Mouse (Mus musculus) embryonic stem cell, embryonic (primary cell): ENCODE measurements around the gene Relch.
"Not testable (repeated sequence)": the region's sequence is repeated elsewhere in the genome, so short reads cannot be mapped to it uniquely, and the experiment has no call there.

ENCODE experiments used
- CTCF ChIA-PET, 4 experiments: fragments of 300-600 bp in 2 of 4; fragments of 350-600 bp in 2 of 4; sonication (Branson Sonifier 250); formaldehyde crosslinking; loops; one replicate each; lab custom pipeline; 2022; ENCODE audit warnings: inconsistent platforms in 2 of 4; lab: Charles Lee
- POLR2A ChIA-PET, 4 experiments: fragments of 300-600 bp in 2 of 4; fragments of 350-600 bp in 2 of 4; sonication (Branson Sonifier 250); formaldehyde crosslinking; loops; one replicate each; lab custom pipeline; 2022; ENCODE audit warnings: antibody characterized with exemption in 4 of 4, inconsistent platforms in 1 of 4; lab: Charles Lee

The Relch gene

DNA sequence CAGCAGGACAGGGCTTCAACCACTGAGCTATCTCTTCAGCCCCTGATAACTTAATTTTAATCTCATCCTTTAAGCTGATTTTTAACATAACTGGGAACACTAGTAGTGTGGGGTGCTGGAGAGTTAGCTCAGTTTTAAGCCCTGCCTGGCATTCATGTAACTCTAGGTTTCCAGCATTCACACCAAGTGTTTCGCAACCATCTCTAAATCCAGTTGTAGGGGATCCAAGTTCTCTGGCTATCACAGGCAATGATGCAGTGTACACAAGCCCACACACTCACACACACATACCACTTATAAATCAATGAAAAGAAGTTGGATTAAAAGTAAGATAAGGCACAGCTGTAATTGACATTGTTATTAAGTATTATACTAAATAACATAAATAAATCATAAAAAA, 54.7 kb downstream of the Relch start:
- ChIA-PET CTCF (no interaction called here), POLR2A (interaction anchor here in 1 of 4 experiments (0.7 to 1.2 kb wide), 2 partner anchors 11 to 84 kb away, joined by 4 to 5 read pairs; no protein-coding TSS in a partner anchor)

DNA sequence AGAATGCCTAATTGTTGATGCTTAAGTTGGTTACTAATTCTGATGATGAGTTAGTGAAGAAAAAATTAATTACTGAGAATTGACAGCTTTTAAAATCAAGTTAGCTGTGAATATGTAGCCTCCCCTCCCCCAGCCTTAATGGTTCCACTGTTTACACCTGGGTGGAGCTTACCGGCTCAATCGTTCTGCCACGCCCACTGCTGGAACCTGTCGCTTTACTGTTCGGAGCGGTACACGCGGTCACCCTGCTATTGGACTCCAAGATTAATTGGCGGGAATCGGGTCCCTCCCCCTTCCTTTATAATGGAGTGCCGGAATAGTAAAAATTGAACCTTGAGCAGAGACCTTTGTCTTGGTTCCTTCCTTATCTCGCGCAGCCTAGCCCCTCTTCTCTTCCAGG, 65.6 kb downstream of the Relch start:
- POLR2A ChIA-PET = interaction anchor here in 2 of 4 experiments (0.9 to 1.4 kb wide), 7 partner anchors 11 to 261 kb away, joined by 3 to 7 read pairs (median 4); partner anchors contain the start of genes Pign (in 2 of the 2), Relch (in 2 of the 2) and Zcchc2 (in 1 of the 2)
- CTCF ChIA-PET = not testable (repeated sequence)

DNA sequence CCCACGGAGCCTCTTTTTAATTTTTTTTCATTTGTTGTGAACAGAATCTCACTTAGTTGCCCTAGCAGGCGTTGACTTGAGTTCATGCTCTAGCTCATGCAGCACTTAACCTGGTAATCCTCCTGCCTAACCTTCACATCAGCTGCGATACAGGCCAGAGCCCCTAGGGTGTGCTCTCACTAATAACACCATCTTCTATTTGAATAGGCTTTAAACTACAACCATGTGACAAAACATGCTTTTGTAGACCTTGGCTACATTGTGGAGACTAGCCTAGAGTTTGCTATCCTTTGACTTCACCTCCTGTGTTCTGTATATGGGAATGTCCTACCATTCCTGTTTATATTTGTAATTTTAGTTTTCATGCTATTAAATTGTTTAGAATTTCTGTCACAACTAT, 71.7 kb downstream of the Relch start:
- CTCF ChIA-PET = interaction anchor here in 1 of 4 experiments (1.2 kb wide), 1 partner anchor 152 kb away, joined by 3 read pairs; no protein-coding TSS in a partner anchor

DNA sequence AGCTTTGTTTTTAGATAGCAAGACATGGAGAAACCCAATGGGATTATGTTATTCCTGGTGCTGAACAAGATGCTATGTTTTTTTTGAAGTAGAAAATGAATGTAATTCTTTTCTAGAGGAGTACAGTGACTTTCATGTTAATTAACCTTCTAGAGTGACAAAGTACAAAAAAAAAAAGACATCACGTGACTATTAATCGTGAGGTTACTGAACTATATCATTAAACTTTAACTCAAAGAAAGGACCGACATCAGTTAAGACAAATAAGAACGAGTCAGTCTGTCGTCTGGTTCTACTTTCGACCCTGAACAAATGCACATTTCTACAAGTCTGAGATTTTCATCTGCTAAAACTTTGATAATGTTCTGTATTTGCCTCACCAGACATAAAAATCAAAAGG, 74.7 kb downstream of the Relch start:
- POLR2A ChIA-PET = interaction anchor here in 1 of 4 experiments (1.0 to 1.6 kb wide), 2 partner anchors 15 to 16 kb away, joined by 3 to 4 read pairs; no protein-coding TSS in a partner anchor
- CTCF ChIA-PET = no interaction called here

More for the DNA sequence above, 71.7 kb downstream of the Relch start:
- POLR2A ChIA-PET = interaction anchor here in 2 of 4 experiments (0.5 to 2.1 kb wide), 5 partner anchors 10 to 255 kb away, joined by 3 to 6 read pairs (median 3); partner anchors contain the start of genes Pign (in 1 of the 2), Relch (in 1 of the 2) and Zcchc2 (in 1 of the 2)

DNA sequence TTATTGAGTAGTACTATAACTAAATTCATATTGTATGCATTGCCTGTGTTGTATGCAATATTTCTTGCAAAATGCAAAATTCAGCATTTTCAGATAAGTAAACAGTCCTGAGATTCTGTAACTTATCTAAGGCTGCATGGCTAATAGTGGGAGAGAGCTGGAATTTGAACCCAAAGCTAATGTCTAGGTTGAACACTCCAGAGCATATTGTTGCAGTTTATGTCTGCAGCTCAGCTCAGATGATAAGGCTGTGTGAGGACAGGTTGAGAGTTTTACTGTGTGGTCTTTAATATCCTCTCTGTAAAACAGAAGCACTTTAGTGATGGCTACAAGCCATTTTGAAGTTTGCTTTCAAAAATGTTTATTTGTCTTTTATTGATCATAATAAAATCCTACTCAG, 75.8 kb downstream of the Relch start:
- ChIA-PET POLR2A (interaction anchor here in 1 of 4 experiments (1.5 kb wide), 1 partner anchor 18 kb away, joined by 4 read pairs; no protein-coding TSS in a partner anchor), CTCF (no interaction called here)

DNA sequence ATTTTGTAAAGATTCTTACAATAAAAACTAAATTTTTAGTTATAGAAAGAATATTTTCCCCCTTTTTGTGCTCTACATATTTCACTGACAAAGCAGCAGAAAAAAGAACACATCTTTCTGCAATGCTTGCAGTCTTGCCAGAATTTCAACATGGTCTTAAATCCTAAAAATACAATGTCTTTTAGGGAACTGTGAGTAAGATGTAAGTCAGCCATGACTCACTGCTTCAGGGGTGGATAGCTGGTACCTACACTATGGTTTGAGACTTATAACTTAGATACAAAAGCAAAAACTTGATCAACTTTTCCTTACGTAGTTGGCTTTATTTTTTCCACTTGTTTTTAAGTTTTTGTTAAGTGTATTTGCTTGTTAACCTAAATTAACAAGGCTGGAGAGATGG, 78.8 kb downstream of the Relch start:
- POLR2A ChIA-PET = no interaction called here
- CTCF ChIA-PET = no interaction called here

DNA sequence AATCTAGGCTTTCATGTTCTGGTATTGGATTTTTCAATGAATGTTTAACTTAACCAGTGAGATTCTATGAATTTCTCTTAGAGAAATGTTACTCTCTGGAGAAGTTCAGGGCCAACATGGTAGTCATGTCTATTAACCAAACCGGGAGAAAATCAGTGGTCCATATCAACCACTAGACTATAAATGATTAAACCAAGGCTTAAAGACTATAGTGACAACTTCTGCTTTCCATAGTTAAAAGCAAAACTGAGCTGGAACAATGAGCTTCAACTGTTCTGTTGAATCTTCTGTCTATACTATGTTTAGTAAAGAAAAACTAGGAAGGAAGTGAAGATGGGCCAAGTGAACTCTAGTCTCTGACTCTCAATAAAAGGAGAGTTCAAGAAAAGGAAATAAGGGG, 82.8 kb downstream of the Relch start:
- ChIA-PET POLR2A (interaction anchor here in 1 of 4 experiments (1.7 kb wide), 1 partner anchor 12 kb away, joined by 6 read pairs; no protein-coding TSS in a partner anchor), CTCF (no interaction called here)

DNA sequence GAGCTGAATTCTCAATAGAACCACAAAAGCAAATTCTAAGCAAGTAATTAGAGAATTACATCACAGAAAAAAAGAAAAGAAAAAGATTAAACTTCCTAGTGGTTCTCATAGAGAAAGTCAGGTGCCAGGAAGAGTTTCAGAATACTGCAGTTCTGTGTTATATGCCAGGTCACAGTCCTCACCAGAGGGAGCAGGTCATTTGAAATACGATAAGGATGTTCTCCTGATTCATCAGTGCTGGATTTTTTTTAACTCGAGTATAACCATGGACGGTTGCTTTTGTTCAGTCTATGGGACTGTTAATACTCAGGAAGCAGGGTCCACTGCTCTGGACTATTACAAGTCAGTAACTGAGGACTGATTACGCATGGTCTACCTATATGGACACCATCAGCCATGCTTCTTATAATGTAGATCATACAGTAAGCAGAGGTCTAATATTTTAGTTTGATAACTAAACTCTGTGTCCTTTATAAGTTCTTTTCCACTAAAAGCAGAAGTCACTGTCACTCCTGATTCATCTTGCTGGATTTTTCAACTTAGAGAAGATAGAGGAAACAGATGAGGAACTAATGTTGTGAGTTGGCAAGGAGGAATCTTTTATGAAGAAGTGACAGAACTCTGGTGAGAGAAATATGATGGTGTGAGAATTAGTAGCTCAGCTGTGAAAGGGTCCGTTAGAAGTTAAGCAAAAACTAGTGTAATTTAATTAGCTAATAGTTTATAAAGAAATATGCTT, 83.4 kb downstream of the Relch start:
- CTCF ChIA-PET = no interaction called here
- POLR2A ChIA-PET = interaction anchor here in 2 of 4 experiments (1.0 to 1.7 kb wide), 2 partner anchors 12 to 243 kb away, joined by 4 to 6 read pairs; partner anchors contain the start of gene Zcchc2 (in 1 of the 2)

DNA sequence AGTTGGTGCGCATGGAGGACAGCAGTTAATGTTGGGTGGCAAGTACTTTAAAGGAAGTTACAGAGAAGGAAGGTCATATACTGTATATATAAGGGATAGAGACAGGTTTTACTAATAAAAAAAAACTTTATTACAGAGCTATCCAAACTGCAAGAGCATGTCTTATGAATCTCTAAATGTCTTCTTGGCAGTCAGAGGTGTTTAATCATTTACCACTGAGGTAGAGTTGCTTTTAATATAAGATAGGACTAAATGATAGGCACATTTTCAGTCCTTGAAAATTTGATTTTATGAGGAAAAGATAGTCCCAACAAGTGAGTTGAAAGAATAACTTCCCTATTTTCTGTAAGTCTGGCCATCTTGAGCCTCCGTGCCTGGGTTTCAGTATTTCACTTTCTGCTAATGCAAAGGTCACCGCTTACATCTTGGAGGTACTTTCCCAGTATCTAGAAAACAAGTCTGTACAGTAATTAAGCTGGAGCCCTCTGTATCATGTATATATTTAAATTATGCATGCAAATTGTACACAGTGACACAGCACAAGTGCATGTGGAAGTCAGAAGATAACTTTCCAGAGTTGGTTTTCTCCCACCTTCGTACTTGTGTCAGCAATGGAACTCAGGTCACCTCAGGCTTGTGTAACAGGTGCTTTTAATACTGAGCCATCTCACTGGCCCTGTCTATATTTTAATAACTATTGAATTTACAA, 84.6 kb downstream of the Relch start:
- ChIA-PET CTCF (no interaction called here), POLR2A (interaction anchor here in 3 of 4 experiments (0.6 to 1.0 kb wide), 4 partner anchors 13 to 242 kb away, joined by 3 to 4 read pairs (median 3); partner anchors contain the start of gene Zcchc2 (in 1 of the 3))

DNA sequence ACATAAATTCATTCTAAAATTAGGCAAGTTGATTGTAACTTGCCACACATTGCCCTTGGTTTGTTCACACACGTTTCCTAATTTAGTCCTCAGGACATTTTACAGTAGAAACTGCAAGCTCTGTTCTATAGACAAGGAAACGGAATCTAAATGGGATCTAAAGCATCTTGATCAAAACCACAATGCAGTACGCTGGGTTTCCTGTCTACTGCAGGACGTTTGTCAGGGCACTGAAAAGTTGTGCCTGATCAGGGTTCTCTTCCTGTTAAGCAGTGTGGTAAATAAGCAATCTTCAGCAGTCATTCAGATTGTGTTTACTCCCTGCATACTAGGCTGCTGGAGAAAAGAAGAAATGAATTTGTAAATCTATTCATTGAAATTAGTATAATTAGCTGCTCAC, 88.5 kb downstream of the Relch start:
- POLR2A ChIA-PET = interaction anchor here in 1 of 4 experiments (0.7 kb wide), 1 partner anchor 23 kb away, joined by 3 read pairs; no protein-coding TSS in a partner anchor
- CTCF ChIA-PET = no interaction called here

DNA sequence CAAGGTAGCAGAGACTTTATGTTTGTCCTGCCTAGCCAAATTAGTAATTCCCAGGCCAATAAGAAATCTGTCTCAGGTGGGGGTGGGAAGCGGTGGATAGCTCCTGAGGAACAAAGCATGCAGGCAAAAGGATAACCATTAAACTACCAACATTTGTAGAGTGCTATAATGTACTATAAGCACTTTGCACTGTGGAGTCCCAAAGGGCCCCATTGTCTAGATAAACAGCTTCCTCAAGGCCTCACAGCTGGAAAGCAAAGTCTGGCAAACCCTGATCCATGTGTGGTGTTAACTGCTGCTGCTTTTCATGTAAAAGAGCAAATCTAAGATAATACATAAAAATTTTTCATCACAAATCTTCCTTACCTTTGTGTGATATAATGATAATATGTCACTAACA, 89.3 kb downstream of the Relch start:
- ChIA-PET POLR2A (interaction anchor here in 1 of 4 experiments (0.7 kb wide), 1 partner anchor 24 kb away, joined by 3 read pairs; no protein-coding TSS in a partner anchor), CTCF (no interaction called here)

DNA sequence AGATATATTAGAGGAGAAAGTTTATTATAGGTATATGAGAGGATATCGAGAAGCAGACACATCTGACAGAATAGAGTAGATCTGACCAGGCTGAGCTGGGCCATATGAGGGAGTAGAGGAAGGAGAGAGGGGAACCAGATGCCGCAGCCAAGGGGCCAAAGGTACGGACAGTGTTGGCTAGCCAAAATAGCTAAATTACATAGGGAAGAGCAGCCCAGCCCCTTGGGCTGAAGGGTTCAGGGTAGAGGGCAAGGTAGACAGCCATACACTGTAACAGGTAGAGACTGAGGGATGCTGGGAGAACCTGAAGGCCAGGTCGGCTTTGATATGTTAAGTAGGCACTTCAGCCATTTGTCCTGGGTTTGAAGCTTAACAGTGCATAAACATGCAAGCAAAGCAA, 95.1 kb downstream of the Relch start:
- CTCF ChIA-PET = interaction anchor here in 1 of 4 experiments (0.8 kb wide), 1 partner anchor 22 kb away, joined by 4 read pairs; the partner anchor contains the start of gene Tnfrsf11a

DNA sequence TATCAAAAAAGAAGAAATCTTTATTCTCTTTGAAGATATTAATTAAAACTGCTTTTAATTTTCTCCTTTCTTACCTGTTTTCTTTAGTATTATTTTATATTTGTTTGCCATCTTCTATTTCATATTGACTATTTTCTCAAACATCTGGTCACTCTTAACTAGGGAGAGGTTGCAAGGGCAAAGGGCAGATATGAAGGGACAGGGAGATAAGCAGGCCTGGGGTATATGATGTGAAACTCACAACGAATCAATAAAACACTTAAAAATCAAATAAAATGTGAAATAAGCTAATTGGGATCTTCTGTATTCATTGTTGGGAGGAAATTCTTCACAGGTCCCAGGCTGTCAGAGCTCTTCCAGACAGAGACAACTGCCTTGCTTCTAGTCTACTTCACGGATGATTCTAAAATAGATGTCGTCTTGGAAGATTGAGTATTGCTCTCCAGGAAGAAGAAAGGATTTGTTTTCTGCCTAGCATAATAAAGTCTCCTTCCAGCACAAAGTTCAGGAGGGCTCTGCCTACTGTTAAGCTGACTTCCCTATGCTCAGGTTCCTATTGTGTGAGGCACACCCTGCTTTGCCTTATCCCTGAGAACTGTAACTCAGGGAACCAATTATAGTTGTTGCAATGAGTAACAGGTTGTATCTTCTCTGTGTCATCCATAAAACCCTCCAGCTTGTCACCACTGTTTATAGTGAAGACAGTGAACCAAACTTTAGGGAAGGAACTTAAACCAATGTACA, 95.9 kb downstream of the Relch start:
- POLR2A ChIA-PET = no interaction called here
- CTCF ChIA-PET = interaction anchor here in 1 of 4 experiments (0.5 to 0.8 kb wide), 2 partner anchors 21 to 172 kb away, joined by 4 read pairs; partner anchors contain the start of gene Tnfrsf11a

More for the DNA sequence above, 95.1 kb downstream of the Relch start:
- POLR2A ChIA-PET = no interaction called here

DNA sequence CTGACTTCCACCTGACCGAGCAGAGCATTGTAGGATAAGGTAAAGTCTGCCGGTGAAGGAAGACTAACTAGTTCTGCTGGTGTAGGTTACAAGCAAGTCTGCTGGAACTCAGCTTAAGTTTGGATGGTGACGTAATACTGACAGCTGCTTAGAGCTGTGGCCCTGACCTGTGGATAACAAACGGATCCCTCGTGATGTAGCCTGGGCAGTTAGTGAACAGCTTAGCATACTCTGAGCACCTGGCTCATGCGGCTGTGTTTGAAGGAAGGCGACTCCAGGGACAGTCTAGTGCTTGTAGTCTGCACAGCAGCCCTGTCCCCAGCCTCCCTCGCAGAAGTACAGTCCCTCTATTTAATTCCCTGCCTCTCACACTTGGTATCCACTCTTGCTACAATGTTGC, 101.9 kb downstream of the Relch start:
- CTCF ChIA-PET = no interaction called here
- POLR2A ChIA-PET = no interaction called here

DNA sequence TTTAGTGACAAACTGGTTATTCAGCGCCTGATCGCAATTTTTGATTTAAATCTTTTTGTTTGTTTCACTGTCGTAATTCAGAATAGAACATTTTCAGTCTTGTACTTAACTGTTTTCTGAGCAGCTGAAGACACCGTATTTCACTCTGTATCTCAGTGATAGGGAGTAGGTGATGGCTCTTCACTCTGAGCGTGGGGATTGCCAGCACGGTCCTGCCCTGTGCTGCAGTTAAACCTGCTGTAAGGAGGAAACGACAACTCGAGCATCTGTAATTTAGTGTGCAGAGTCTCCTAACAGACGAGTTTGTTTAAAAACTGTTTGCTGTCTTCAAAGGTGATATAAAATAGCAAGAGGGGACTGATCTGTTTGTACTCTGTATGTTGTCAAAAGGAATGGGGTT, 102.4 kb downstream of the Relch start:
- POLR2A ChIA-PET, CTCF ChIA-PET: not testable (repeated sequence)

DNA sequence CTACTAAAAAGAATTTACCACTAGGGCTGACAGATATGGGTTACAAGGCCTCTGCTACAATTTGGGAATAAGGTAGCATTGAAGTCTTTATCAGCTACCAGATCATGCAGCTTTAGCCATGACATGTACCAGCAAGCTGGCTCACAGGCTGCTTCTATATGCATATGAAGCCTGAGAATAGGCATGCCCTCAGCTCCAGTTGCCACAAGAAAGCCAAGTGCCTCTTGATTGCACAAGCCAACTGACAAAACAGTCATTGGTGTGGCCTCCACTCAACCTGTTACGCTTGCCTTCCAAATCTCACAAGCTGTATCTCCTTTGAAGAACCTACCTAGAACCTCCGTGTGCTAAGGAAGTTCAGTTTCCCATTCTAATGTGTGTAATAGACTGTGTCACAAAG, 104.7 kb downstream of the Relch start:
- ChIA-PET CTCF (interaction anchor here in 1 of 4 experiments (1.3 kb wide), 1 partner anchor 11 kb away, joined by 3 read pairs; no protein-coding TSS in a partner anchor), POLR2A (interaction anchor here in 1 of 4 experiments (1.3 kb wide), 1 partner anchor 13 kb away, joined by 4 read pairs; the partner anchor contains the start of gene Tnfrsf11a)

DNA sequence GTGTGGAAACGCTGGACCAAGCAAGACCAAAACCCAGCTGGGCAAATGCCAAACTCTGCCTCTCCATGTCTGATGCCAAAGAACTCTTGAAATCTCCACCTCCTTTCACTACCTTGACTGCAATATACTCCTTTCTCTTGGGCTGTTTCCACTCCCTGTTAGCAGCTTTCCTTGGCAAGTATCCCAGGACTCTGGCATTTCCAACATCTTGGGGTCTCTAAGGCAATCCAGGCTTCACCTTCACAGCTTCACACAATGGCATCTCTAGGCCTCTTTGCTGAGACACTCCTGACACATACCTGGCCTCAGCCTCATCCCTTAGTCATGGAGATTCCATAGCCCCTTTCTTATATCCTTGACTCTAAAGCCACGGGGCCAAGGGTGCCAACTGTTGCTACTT, 107.0 kb downstream of the Relch start:
- ChIA-PET CTCF (no interaction called here), POLR2A (no interaction called here)

DNA sequence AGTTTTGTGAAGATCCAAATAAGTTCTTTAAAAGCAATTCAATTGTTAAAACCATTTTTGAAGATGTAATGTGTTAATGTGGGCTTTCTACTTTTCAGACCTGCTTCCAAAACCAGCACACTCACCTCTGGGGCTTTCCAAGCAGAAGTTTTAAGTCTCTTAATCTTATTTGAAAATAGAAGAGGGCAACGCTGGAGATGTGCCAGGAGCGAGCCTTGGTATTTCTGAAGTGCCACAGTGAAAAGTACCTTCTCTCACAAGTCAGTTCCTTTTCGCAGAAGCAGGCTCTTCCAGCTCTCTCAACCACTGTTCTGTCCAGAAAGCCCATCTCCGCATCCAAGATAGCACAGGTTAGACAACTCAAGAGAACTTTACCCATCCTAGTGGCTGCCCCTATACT, 112.8 kb downstream of the Relch start:
- ChIA-PET POLR2A (interaction anchor here in 1 of 4 experiments (1.4 kb wide), 1 partner anchor 11 kb away, joined by 5 read pairs; no protein-coding TSS in a partner anchor), CTCF (no interaction called here)
